Mouse (Mus musculus) G1E (cell line): ENCODE results near the gene Ptprg. TPM values are rescaled to one million over a fixed set of nuclear protein-coding genes. Genes with fewer than 3 reads are reported as not detected.

ENCODE experiments used
- ATAC-seq: 2 replicates; pipeline ENCODE4 v1.8.0; 2016; ENCODE audit warnings: mild to moderate bottlenecking; ENCODE audit not compliant: insufficient number of reproducible peaks, poor library complexity, low FRiP score, severe bottlenecking; ENCODE audit errors: extremely low read depth
- DNase-seq: peaks from one replicate; pipeline ENCODE4 v3.0.0; 2012; ENCODE audit warnings: low spot score
- H3K27me3 ChIP-seq: 2 replicates; pipeline ENCODE4 v1.6.1; 2012; ENCODE audit warnings: mild to moderate bottlenecking, low read length, inconsistent platforms; ENCODE audit not compliant: insufficient read depth
- H3K36me3 ChIP-seq: replicated peaks from 2 replicates; pipeline ENCODE3; 2012; ENCODE audit warnings: mild to moderate bottlenecking, inconsistent platforms
- H3K4me1 ChIP-seq: 2 replicates; pipeline ENCODE4 v1.6.1; 2012; ENCODE audit warnings: low read depth, low read length, inconsistent platforms, mixed read lengths; ENCODE audit not compliant: insufficient read depth
- H3K4me3 ChIP-seq: 2 replicates; pipeline ENCODE4 v1.5.1; 2012; ENCODE audit warnings: low read depth, mild to moderate bottlenecking, inconsistent platforms, low read length, moderate library complexity, mixed read lengths
- H3K9me3 ChIP-seq: replicated peaks from 2 replicates; pipeline ENCODE4 v1.6.1; 2012; ENCODE audit warnings: inconsistent platforms
- CTCF ChIP-seq: IDR thresholded peaks from 2 replicates; pipeline ENCODE4 v1.5.1; 2012; ENCODE audit warnings: low read depth, low read length, inconsistent platforms, mixed read lengths
- GATA1 ChIP-seq: IDR thresholded peaks from 2 replicates; pipeline ENCODE4 v1.6.1; 2012; ENCODE audit warnings: borderline replicate concordance, low read length, inconsistent platforms, mixed read lengths
- GATA2 ChIP-seq: IDR thresholded peaks from 2 replicates; pipeline ENCODE4 v1.6.1; 2012; ENCODE audit warnings: low read depth, low read length, inconsistent platforms, borderline replicate concordance
- POLR2AphosphoS5 ChIP-seq: IDR thresholded peaks from 2 replicates; pipeline ENCODE4 v1.6.1; 2012; ENCODE audit warnings: low read depth, low read length, inconsistent platforms; ENCODE audit not compliant: insufficient replicate concordance
- TAL1 ChIP-seq: conservative IDR thresholded peaks from 2 replicates; pipeline ENCODE4 v1.6.1; 2012; ENCODE audit warnings: low read depth, low read length, inconsistent platforms, mixed read lengths
- polyA plus RNA-seq: library from polyadenylated mRNA; stranded (reverse); fragments of >175 nt; gene quantifications from 2 replicates; pipeline ENCODE4 v1.2.3, GENCODE M21; 2012
- total RNA-seq, 2 experiments: library from RNA; stranded (forward) in 1 of 2; stranded (reverse) in 1 of 2; fragments of 200-1000 nt in 1 of 2; fragments of >200 nt in 1 of 2; fragmentation: Nextera tagmentation in 1 of 2; gene quantifications; 2 replicates each; pipeline ENCODE4 v1.2.3; 2014 to 2017

The Ptprg gene
- not detected in 2 replicates for total RNA-seq (2014; fragmentation: Nextera tagmentation)
- 0.05 and 0.17 TPM in 2 replicates for total RNA-seq (2017)
- not detected in 2 replicates for polyA plus RNA-seq

GRCm38 (mm10) chr14:11553273-11553665, at the start of gene Ptprg:
TSS of gene Ptprg (plus strand) at chr14:11553532.
- peaks cover 42% of the 10 kb centered on the region for H3K9me3 ChIP-seq
- H3K4me3 ChIP-seq, result no peak within 1 kb of the TSS; the same call in 1 of the 2 replicates
- DNase-seq (no peak), ATAC-seq (no peak)
- H3K4me1 ChIP-seq, result no peaks in the 10 kb centered on the region
- no peaks in the 10 kb centered on the region for H3K27me3 ChIP-seq
- no peaks in the 10 kb centered on the region for H3K36me3 ChIP-seq
- TF ChIP-seq TAL1 (no peak), GATA1 (no peak), CTCF (no peak), POLR2AphosphoS5 (no peak), GATA2 (no peak)

GRCm38 (mm10) chr14:11503803-11504365, 49.4 kb upstream of the Ptprg start:
- Histone ChIP-seq H3K36me3 (no peaks in the 10 kb centered on the region), H3K27me3 (no peaks in the 10 kb centered on the region), H3K9me3 (no peaks in the 10 kb centered on the region), H3K4me3 (no peak overlapping the region), H3K4me1 (no peaks in the 10 kb centered on the region)
- no peak for DNase-seq
- ATAC-seq, result no peak
- TF ChIP-seq GATA2 (no peak), POLR2AphosphoS5 (no peak), CTCF (no peak), TAL1 (no peak), GATA1 (no peak)

- no peak for ATAC-seq
- H3K9me3 ChIP-seq, result no peaks in the 10 kb centered on the region
- H3K4me3 ChIP-seq, result no peak overlapping the region
- no peaks in the 10 kb centered on the region for H3K36me3 ChIP-seq
- H3K27me3 ChIP-seq, result no peaks in the 10 kb centered on the region
- no peaks in the 10 kb centered on the region for H3K4me1 ChIP-seq
- no peak for DNase-seq
- no peak for TF ChIP-seq CTCF
- no peak for TF ChIP-seq GATA1
- TF ChIP-seq POLR2AphosphoS5, result no peak
- TF ChIP-seq TAL1, result no peak
- no peak for TF ChIP-seq GATA2
Measured at GRCm38 (mm10) chr14:11510173-11510572, 43.2 kb upstream of the Ptprg start.

GRCm38 (mm10) chr14:11519171-11519570, 34.2 kb upstream of the Ptprg start:
- DNase-seq, result no peak
- H3K4me3 ChIP-seq, result no peak overlapping the region
- H3K4me1 ChIP-seq, result no peaks in the 10 kb centered on the region
- TF ChIP-seq GATA1, result no peak
- peaks cover 13% of the 10 kb centered on the region; the same call in 1 of the 2 replicates for H3K9me3 ChIP-seq
- H3K36me3 ChIP-seq, result no peaks in the 10 kb centered on the region
- H3K27me3 ChIP-seq, result no peaks in the 10 kb centered on the region
- ATAC-seq, result no peak

- ATAC-seq (no peak), DNase-seq (no peak)
- peaks cover 13% of the 10 kb centered on the region; the same call in 1 of the 2 replicates for H3K9me3 ChIP-seq
- TF ChIP-seq POLR2AphosphoS5 (no peak), GATA2 (no peak), GATA1 (no peak)
- H3K4me3 ChIP-seq, result no peak overlapping the region
- H3K27me3 ChIP-seq, result no peaks in the 10 kb centered on the region
- no peaks in the 10 kb centered on the region for H3K36me3 ChIP-seq
- no peaks in the 10 kb centered on the region for H3K4me1 ChIP-seq
Measured at GRCm38 (mm10) chr14:11523052-11523451, 30.3 kb upstream of the Ptprg start.

- ATAC-seq, result no peak
- no peaks in the 10 kb centered on the region for H3K36me3 ChIP-seq
- H3K9me3 ChIP-seq, result peaks cover 7% of the 10 kb centered on the region
- no peaks in the 10 kb centered on the region for H3K4me1 ChIP-seq
- no peaks in the 10 kb centered on the region for H3K27me3 ChIP-seq
- no peak for DNase-seq
- TF ChIP-seq TAL1 (no peak), GATA1 (no peak)
- H3K4me3 ChIP-seq, result no peak overlapping the region
Measured at GRCm38 (mm10) chr14:11529591-11529990, 23.7 kb upstream of the Ptprg start.

- TF ChIP-seq CTCF (no peak), GATA1 (no peak), GATA2 (no peak), POLR2AphosphoS5 (no peak), TAL1 (no peak)
- DNase-seq (no peak), ATAC-seq (no peak)
- Histone ChIP-seq H3K4me3 (no peak overlapping the region), H3K36me3 (no peaks in the 10 kb centered on the region), H3K4me1 (no peaks in the 10 kb centered on the region), H3K27me3 (no peaks in the 10 kb centered on the region), H3K9me3 (peaks cover 18% of the 10 kb centered on the region)
Measured at GRCm38 (mm10) chr14:11534456-11534855, 18.9 kb upstream of the Ptprg start.
